Mouse (Mus musculus): ENCODE results near the gene Ccl26.

Ccl26 gene

GRCm38 (mm10) chr5:135537326-135537725, 26.0 kb downstream of the Ccl26 start:
- no peak for DNase-seq

GRCm38 (mm10) chr5:135535867-135536266, 27.5 kb downstream of the Ccl26 start:
- DNase-seq, result no peak

- DNase-seq, result no peak
Measured at GRCm38 (mm10) chr5:135533431-135533830, 29.9 kb downstream of the Ccl26 start.

- DNase-seq, result no peak
Measured at GRCm38 (mm10) chr5:135531306-135531845, 32.0 kb downstream of the Ccl26 start.

GRCm38 (mm10) chr5:135529964-135530363, 33.4 kb downstream of the Ccl26 start:
- DNase-seq, result no peak

GRCm38 (mm10) chr5:135529310-135529709, 34.1 kb downstream of the Ccl26 start:
- no peak for DNase-seq

GRCm38 (mm10) chr5:135527986-135528385, 35.4 kb downstream of the Ccl26 start:
- DNase-seq, result no peak

GRCm38 (mm10) chr5:135524660-135525560, 38.5 kb downstream of the Ccl26 start:
- no peak for DNase-seq

- no peak for DNase-seq
Measured at GRCm38 (mm10) chr5:135524087-135524486, 39.3 kb downstream of the Ccl26 start.

GRCm38 (mm10) chr5:135522111-135522722, 41.2 kb downstream of the Ccl26 start:
- DNase-seq, result no peak

GRCm38 (mm10) chr5:135517348-135517883, 46.0 kb downstream of the Ccl26 start:
- no peak for DNase-seq

- peak; percentile 34 for DNase-seq
Measured at GRCm38 (mm10) chr5:135513131-135513530, 50.2 kb downstream of the Ccl26 start.

- DNase-seq, result no peak
Measured at GRCm38 (mm10) chr5:135511105-135511504, 52.3 kb downstream of the Ccl26 start.
